Mouse (Mus musculus): ENCODE data around the gene Wdfy3. TPM values are rescaled to one million over a fixed set of nuclear protein-coding genes. Genes with fewer than 3 reads are reported as not detected.

Wdfy3 gene
- polyA plus RNA-seq, 1 experiment from 2014 or later, result 21.7 TPM

GRCm38 (mm10) chr5:101887989-101888388 lies 181.7 kb downstream of the Wdfy3 start:
- H3K36me3 ChIP-seq (ENCODE audit: insufficient read depth), result peaks cover 93% of the 10 kb centered on the region
- no peak overlapping the region for H3K27ac ChIP-seq (ENCODE audit: low read depth)
- DNase-seq, result no peak
- no peak overlapping the region for H3K9ac ChIP-seq
- no peaks in the 10 kb centered on the region for H3K9me3 ChIP-seq (ENCODE audit: low read depth, low read length)
- H3K4me2 ChIP-seq, result no peak overlapping the region
- no peak for ATAC-seq (ENCODE audit: insufficient read depth)
- H3K4me1 ChIP-seq (ENCODE audit: insufficient read depth), result no peaks in the 10 kb centered on the region
- no peaks in the 10 kb centered on the region for H3K27me3 ChIP-seq (ENCODE audit: insufficient read depth, low read length)
- TF ChIP-seq CTCF (IDR thresholded peaks at IDR 0.05; ENCODE audit: low read depth), result no peak
- no peak overlapping the region for H3K4me3 ChIP-seq (ENCODE audit: low read depth, low read length)
- 93% methylated on average over 19 of the region's 19 CpGs for WGBS

GRCm38 (mm10) chr5:101885039-101885438 lies 184.7 kb downstream of the Wdfy3 start:
- Histone ChIP-seq H3K4me3 (ENCODE audit: low read depth, low read length) (no peak overlapping the region), H3K9ac (no peak overlapping the region), H3K4me1 (ENCODE audit: insufficient read depth) (no peaks in the 10 kb centered on the region), H3K4me2 (no peak overlapping the region), H3K9me3 (ENCODE audit: low read depth, low read length) (no peaks in the 10 kb centered on the region), H3K36me3 (ENCODE audit: insufficient read depth) (peaks cover 96% of the 10 kb centered on the region), H3K27ac (ENCODE audit: low read depth) (no peak overlapping the region), H3K27me3 (ENCODE audit: insufficient read depth, low read length) (no peaks in the 10 kb centered on the region)
- no peak for TF ChIP-seq CTCF (IDR thresholded peaks at IDR 0.05; ENCODE audit: low read depth)
- DNase-seq (no peak), ATAC-seq (ENCODE audit: insufficient read depth) (no peak)
- WGBS, result 90% methylated on average over 12 of the region's 12 CpGs

GRCm38 (mm10) chr5:101882191-101882590 lies 187.5 kb downstream of the Wdfy3 start:
- no peak overlapping the region for H3K9ac ChIP-seq
- no peaks in the 10 kb centered on the region for H3K9me3 ChIP-seq (ENCODE audit: low read depth, low read length)
- ATAC-seq (ENCODE audit: insufficient read depth) (no peak), DNase-seq (no peak)
- no peaks in the 10 kb centered on the region for H3K27me3 ChIP-seq (ENCODE audit: insufficient read depth, low read length)
- H3K4me1 ChIP-seq (ENCODE audit: insufficient read depth), result no peaks in the 10 kb centered on the region
- TF ChIP-seq CTCF (IDR thresholded peaks at IDR 0.05; ENCODE audit: low read depth), result no peak
- H3K36me3 ChIP-seq (ENCODE audit: insufficient read depth), result peaks cover 93% of the 10 kb centered on the region
- WGBS, result 84% methylated on average over 15 of the region's 15 CpGs
- no peak overlapping the region for H3K27ac ChIP-seq (ENCODE audit: low read depth)
- H3K4me3 ChIP-seq (ENCODE audit: low read depth, low read length), result no peak overlapping the region
- no peak overlapping the region for H3K4me2 ChIP-seq

GRCm38 (mm10) chr5:101879914-101880313 lies 189.8 kb downstream of the Wdfy3 start:
- peaks cover 92% of the 10 kb centered on the region for H3K36me3 ChIP-seq (ENCODE audit: insufficient read depth)
- no peaks in the 10 kb centered on the region for H3K9me3 ChIP-seq (ENCODE audit: low read depth, low read length)
- no peak overlapping the region for H3K27ac ChIP-seq (ENCODE audit: low read depth)
- DNase-seq (no peak), ATAC-seq (ENCODE audit: insufficient read depth) (no peak)
- H3K4me2 ChIP-seq, result no peak overlapping the region
- no peaks in the 10 kb centered on the region for H3K27me3 ChIP-seq (ENCODE audit: insufficient read depth, low read length)
- no peak overlapping the region for H3K4me3 ChIP-seq (ENCODE audit: low read depth, low read length)
- no peak overlapping the region for H3K9ac ChIP-seq
- TF ChIP-seq CTCF (IDR thresholded peaks at IDR 0.05; ENCODE audit: low read depth), result no peak
- H3K4me1 ChIP-seq (ENCODE audit: insufficient read depth), result no peaks in the 10 kb centered on the region
- WGBS, result 93% methylated on average over 4 of the region's 4 CpGs

- no peak overlapping the region for H3K9ac ChIP-seq
- no peaks in the 10 kb centered on the region for H3K27me3 ChIP-seq (ENCODE audit: insufficient read depth, low read length)
- H3K9me3 ChIP-seq (ENCODE audit: low read depth, low read length), result no peaks in the 10 kb centered on the region
- WGBS, result 36% methylated on average over 9 of the region's 9 CpGs
- no peak overlapping the region for H3K4me3 ChIP-seq (ENCODE audit: low read depth, low read length)
- ATAC-seq (ENCODE audit: insufficient read depth), result no peak
- H3K27ac ChIP-seq (ENCODE audit: low read depth), result no peak overlapping the region
- no peaks in the 10 kb centered on the region for H3K4me1 ChIP-seq (ENCODE audit: insufficient read depth)
- no peak for TF ChIP-seq CTCF (IDR thresholded peaks at IDR 0.05; ENCODE audit: low read depth)
- H3K36me3 ChIP-seq (ENCODE audit: insufficient read depth), result peaks cover 91% of the 10 kb centered on the region
- H3K4me2 ChIP-seq, result no peak overlapping the region
- DNase-seq, result no peak
Measured at GRCm38 (mm10) chr5:101878403-101878802, 191.3 kb downstream of the Wdfy3 start.

GRCm38 (mm10) chr5:101876185-101876584 lies 193.5 kb downstream of the Wdfy3 start:
- Histone ChIP-seq H3K9ac (no peak overlapping the region), H3K9me3 (ENCODE audit: low read depth, low read length) (no peaks in the 10 kb centered on the region), H3K4me3 (ENCODE audit: low read depth, low read length) (no peak overlapping the region), H3K36me3 (ENCODE audit: insufficient read depth) (peaks cover 89% of the 10 kb centered on the region), H3K27ac (ENCODE audit: low read depth) (no peak overlapping the region), H3K27me3 (ENCODE audit: insufficient read depth, low read length) (no peaks in the 10 kb centered on the region), H3K4me1 (ENCODE audit: insufficient read depth) (no peaks in the 10 kb centered on the region), H3K4me2 (no peak overlapping the region)
- ATAC-seq (ENCODE audit: insufficient read depth), result no peak
- 71% methylated on average over 4 of the region's 4 CpGs for WGBS
- no peak for DNase-seq
- no peak for TF ChIP-seq CTCF (IDR thresholded peaks at IDR 0.05; ENCODE audit: low read depth)

GRCm38 (mm10) chr5:101866722-101867121 lies 203.0 kb downstream of the Wdfy3 start:
- Histone ChIP-seq H3K4me2 (no peak overlapping the region), H3K9ac (no peak overlapping the region), H3K4me1 (ENCODE audit: insufficient read depth) (no peaks in the 10 kb centered on the region), H3K27ac (ENCODE audit: low read depth) (no peak overlapping the region), H3K4me3 (ENCODE audit: low read depth, low read length) (no peak overlapping the region), H3K36me3 (ENCODE audit: insufficient read depth) (peaks cover 93% of the 10 kb centered on the region), H3K27me3 (ENCODE audit: insufficient read depth, low read length) (no peaks in the 10 kb centered on the region), H3K9me3 (ENCODE audit: low read depth, low read length) (no peaks in the 10 kb centered on the region)
- WGBS, result 53% methylated on average over 2 of the region's 2 CpGs
- ATAC-seq (ENCODE audit: insufficient read depth), result no peak
- TF ChIP-seq CTCF (IDR thresholded peaks at IDR 0.05; ENCODE audit: low read depth), result no peak
- DNase-seq, result no peak

GRCm38 (mm10) chr5:101863946-101864345 lies 205.8 kb downstream of the Wdfy3 start:
- Histone ChIP-seq H3K27ac (ENCODE audit: low read depth) (no peak overlapping the region), H3K27me3 (ENCODE audit: insufficient read depth, low read length) (no peaks in the 10 kb centered on the region), H3K4me1 (ENCODE audit: insufficient read depth) (no peaks in the 10 kb centered on the region), H3K4me3 (ENCODE audit: low read depth, low read length) (no peak overlapping the region), H3K9ac (no peak overlapping the region), H3K9me3 (ENCODE audit: low read depth, low read length) (no peaks in the 10 kb centered on the region), H3K4me2 (no peak overlapping the region), H3K36me3 (ENCODE audit: insufficient read depth) (peaks cover 90% of the 10 kb centered on the region)
- no peak for TF ChIP-seq CTCF (IDR thresholded peaks at IDR 0.05; ENCODE audit: low read depth)
- ATAC-seq (ENCODE audit: insufficient read depth) (no peak), DNase-seq (no peak)
- 86% methylated on average over 6 of the region's 6 CpGs for WGBS

Data from lung, embryonic 14.5 days (tissue).